Mouse (Mus musculus) limb, embryonic 14.5 days (tissue): ENCODE data around the gene Akap5. TPM values are rescaled to one million over a fixed set of nuclear protein-coding genes. Genes with fewer than 3 reads are reported as not detected.

Experiments used
- ATAC-seq: fragments of 200-750 bp; cut with Nextera tagmentation; 2 replicates; pipeline ENCODE4 v1.8.0; 2017; ENCODE audit warnings: low read depth, moderate number of reproducible peaks, moderate TSS enrichment; ENCODE audit not compliant: low FRiP score
- DNase-seq: peaks from one replicate; pipeline ENCODE4 v3.0.0-alpha.2; 2015; ENCODE audit warnings: low spot score
- H3K27ac ChIP-seq: fragments of 300-500 bp; sonication (generic); replicated peaks from 2 replicates; pipeline ENCODE4 v1.5.1; 2014; ENCODE audit warnings: low read depth, mild to moderate bottlenecking, low read length, moderate library complexity, mixed read lengths
- H3K27me3 ChIP-seq: fragments of 300-500 bp; sonication (generic); 2 replicates; pipeline ENCODE4 v1.6.1; 2014; ENCODE audit warnings: low read length, mixed read lengths; ENCODE audit not compliant: control insufficient read depth, insufficient read depth
- H3K36me3 ChIP-seq: fragments of 300-500 bp; sonication (generic); 2 replicates; pipeline ENCODE4 v1.6.1; 2014; ENCODE audit warnings: mild to moderate bottlenecking, low read length, moderate library complexity, mixed read lengths; ENCODE audit not compliant: control insufficient read depth, insufficient read depth
- H3K4me1 ChIP-seq: fragments of 300-500 bp; sonication (generic); 2 replicates; pipeline ENCODE4 v1.6.1; 2014; ENCODE audit warnings: antibody characterized with exemption, low read length, mixed read lengths; ENCODE audit not compliant: control insufficient read depth, insufficient read depth
- H3K4me2 ChIP-seq: fragments of 300-500 bp; sonication (generic); replicated peaks from 2 replicates; pipeline ENCODE4 v1.6.1; 2014; ENCODE audit warnings: low read depth, mild to moderate bottlenecking, low read length, moderate library complexity; ENCODE audit not compliant: severe bottlenecking
- H3K4me3 ChIP-seq: fragments of 300-500 bp; sonication (generic); replicated peaks from 2 replicates; pipeline ENCODE4 v1.5.1; 2014; ENCODE audit warnings: low read length
- H3K9ac ChIP-seq: fragments of 300-500 bp; sonication (generic); 2 replicates; pipeline ENCODE4 v1.6.1; 2014; ENCODE audit warnings: mild to moderate bottlenecking, low read depth, low read length, moderate library complexity; ENCODE audit not compliant: severe bottlenecking
- H3K9me3 ChIP-seq: fragments of 300-500 bp; sonication (generic); 2 replicates; pipeline ENCODE4 v1.6.1; 2016; ENCODE audit warnings: low read length; ENCODE audit not compliant: control insufficient read depth
- POLR2A ChIP-seq: fragments of 200-500 bp; IDR thresholded peaks from 2 replicates; pipeline ENCODE4 v1.8.0; 2012; ENCODE audit warnings: inconsistent platforms, mild to moderate bottlenecking, moderate library complexity, borderline replicate concordance; ENCODE audit not compliant: insufficient read depth, insufficient read length; ENCODE audit errors: extremely low read depth
- WGBS: fragments of 180-500 bp; shearing (Covaris S2); extraction: QIAGEN DNeasy Blood & Tissue Kit; methylation state at CpG from one replicate; pipeline ENCODE4 v1.1.7; 2014; 5-methylcytosine and 5-hydroxymethylcytosine counted together
- polyA plus RNA-seq, 2 experiments: library from polyadenylated mRNA; depleted of rRNA in 1 of 2; stranded (reverse) in 1 of 2; unstranded in 1 of 2; fragments of >200 nt; fragmentation: Nextera tagmentation in 1 of 2; extraction: Ambion mirVana in 1 of 2; gene quantifications; 2 replicates each; pipeline versions ENCODE4 v1.2.1 to v1.2.3; 2012 to 2014

Akap5 gene
- polyA plus RNA-seq, 2 experiments: 1.0 to 1.6 TPM

GRCm38 (mm10) chr12:76328567-76329354 lies 4.1 kb downstream of the Akap5 start:
- no peak overlapping the region for H3K9ac ChIP-seq
- H3K4me2 ChIP-seq: no peak overlapping the region
- 0 out of 2 replicates have a peak, but pooled peaks cover 2% of the 10 kb centered on the region for H3K4me1 ChIP-seq
- DNase-seq (no peak), ATAC-seq (no peak)
- H3K4me3 ChIP-seq: no peak overlapping the region
- no peak overlapping the region for H3K27ac ChIP-seq
- no peaks in the 10 kb centered on the region for H3K9me3 ChIP-seq
- H3K36me3 ChIP-seq: no peaks in the 10 kb centered on the region
- WGBS: 88% methylated on average over 6 of the region's 6 CpGs
- H3K27me3 ChIP-seq: no peaks in the 10 kb centered on the region
- no peak for TF ChIP-seq POLR2A

GRCm38 (mm10) chr12:76333688-76334087 lies 9.0 kb downstream of the Akap5 start:
- TF ChIP-seq POLR2A: no peak
- Histone ChIP-seq H3K4me1 (no peaks in the 10 kb centered on the region), H3K27ac (no peak overlapping the region), H3K4me2 (no peak overlapping the region), H3K36me3 (no peaks in the 10 kb centered on the region), H3K4me3 (no peak overlapping the region), H3K9ac (no peak overlapping the region), H3K9me3 (no peaks in the 10 kb centered on the region), H3K27me3 (no peaks in the 10 kb centered on the region)
- ATAC-seq: no peak
- DNase-seq: no peak
- WGBS: 91% methylated on average over 5 of the region's 5 CpGs

- H3K9ac ChIP-seq: no peak overlapping the region
- H3K4me3 ChIP-seq: no peak overlapping the region
- H3K27ac ChIP-seq: no peak overlapping the region
- no peak for TF ChIP-seq POLR2A
- DNase-seq (no peak), ATAC-seq (no peak)
- H3K4me1 ChIP-seq: no peaks in the 10 kb centered on the region
- H3K27me3 ChIP-seq: no peaks in the 10 kb centered on the region
- no peak overlapping the region for H3K4me2 ChIP-seq
- WGBS: 80% methylated on average over 5 of the region's 5 CpGs
- no peaks in the 10 kb centered on the region for H3K36me3 ChIP-seq
- H3K9me3 ChIP-seq: no peaks in the 10 kb centered on the region
Observed at GRCm38 (mm10) chr12:76335641-76336040, 10.9 kb downstream of the Akap5 start.

GRCm38 (mm10) chr12:76336111-76336965 lies 11.6 kb downstream of the Akap5 start:
- no peak overlapping the region for H3K4me2 ChIP-seq
- TF ChIP-seq POLR2A: no peak
- no peak overlapping the region for H3K9ac ChIP-seq
- H3K9me3 ChIP-seq: no peaks in the 10 kb centered on the region
- H3K36me3 ChIP-seq: no peaks in the 10 kb centered on the region
- H3K4me3 ChIP-seq: no peak overlapping the region
- H3K27me3 ChIP-seq: no peaks in the 10 kb centered on the region
- H3K27ac ChIP-seq: no peak overlapping the region
- DNase-seq (no peak), ATAC-seq (no peak)
- no peaks in the 10 kb centered on the region for H3K4me1 ChIP-seq
- WGBS: 79% methylated on average over 17 of the region's 17 CpGs

GRCm38 (mm10) chr12:76341080-76341479 lies 16.4 kb downstream of the Akap5 start:
- no peaks in the 10 kb centered on the region for H3K4me1 ChIP-seq
- no peaks in the 10 kb centered on the region for H3K9me3 ChIP-seq
- no peak overlapping the region for H3K9ac ChIP-seq
- ATAC-seq: no peak
- H3K4me2 ChIP-seq: no peak overlapping the region
- WGBS: 7% methylated on average over 4 of the region's 4 CpGs
- H3K27me3 ChIP-seq: no peaks in the 10 kb centered on the region
- peaks cover 16% of the 10 kb centered on the region; the same call in 1 of the 2 replicates for H3K36me3 ChIP-seq
- no peak for TF ChIP-seq POLR2A
- H3K4me3 ChIP-seq: no peak overlapping the region
- peak; percentile 75 for DNase-seq
- no peak overlapping the region for H3K27ac ChIP-seq
